Mouse (Mus musculus) ES-E14 (cell line): Measurements from ENCODE around the gene Lactb. TPM values are rescaled to one million over a fixed set of nuclear protein-coding genes. Genes with fewer than 3 reads are reported as not detected.

Experiments
- DNase-seq: peaks from one replicate; pipeline ENCODE4 v3.0.0-alpha.2; 2013; ENCODE audit warnings: low read depth, low spot score
- H3K27ac ChIP-seq: 2 replicates; pipeline ENCODE4 v1.5.1; 2012; ENCODE audit warnings: low read depth, mild to moderate bottlenecking, low read length, moderate library complexity, mixed read lengths; ENCODE audit not compliant: poor library complexity, insufficient read depth, severe bottlenecking
- H3K36me3 ChIP-seq: 2 replicates; pipeline ENCODE4 v1.6.1; 2012; ENCODE audit warnings: mild to moderate bottlenecking, low read length, moderate library complexity, mixed read lengths; ENCODE audit not compliant: control insufficient read depth, poor library complexity, insufficient read depth, severe bottlenecking
- H3K4me1 ChIP-seq, 2 experiments: fragments of 150-350 bp in 1 of 2; sonication (generic) in 1 of 2; 2 replicates each; pipeline ENCODE4 v1.6.1; 2012; ENCODE audit warnings: low read length in 2 of 2, mild to moderate bottlenecking in 1 of 2, mixed read lengths in 1 of 2; ENCODE audit not compliant: control insufficient read depth in 2 of 2, insufficient read depth in 2 of 2, poor library complexity in 1 of 2
- H3K4me3 ChIP-seq, 2 experiments: fragments of 150-350 bp in 1 of 2; sonication (generic) in 1 of 2; 2 replicates each; pipeline ENCODE4 v1.5.1; 2012; ENCODE audit warnings: low read length in 2 of 2, low read depth in 1 of 2, mild to moderate bottlenecking in 1 of 2, mixed read lengths in 1 of 2; ENCODE audit not compliant: insufficient read depth in 1 of 2, poor library complexity in 1 of 2, severe bottlenecking in 1 of 2
- H3K9ac ChIP-seq: 2 replicates; pipeline ENCODE4 v1.6.1; 2012; ENCODE audit warnings: low read depth, mild to moderate bottlenecking, low read length, mixed read lengths; ENCODE audit not compliant: poor library complexity, insufficient read depth, severe bottlenecking
- H3K9me3 ChIP-seq: fragments of 150-350 bp; sonication (generic); 2 replicates; pipeline ENCODE4 v1.6.1; 2012; ENCODE audit warnings: low read depth, mild to moderate bottlenecking, low read length; ENCODE audit not compliant: control insufficient read depth, insufficient read depth
- CHD2 ChIP-seq: IDR thresholded peaks from 2 replicates; pipeline ENCODE4 v1.6.1; 2014; ENCODE audit warnings: mild to moderate bottlenecking, low read depth, low read length, inconsistent platforms
- HCFC1 ChIP-seq: IDR thresholded peaks from 2 replicates; pipeline ENCODE4 v1.6.1; 2012; ENCODE audit warnings: low read length, inconsistent platforms, borderline replicate concordance; ENCODE audit not compliant: insufficient read depth
- MAFK ChIP-seq: IDR thresholded peaks from 2 replicates; pipeline ENCODE4 v1.6.1; 2014; ENCODE audit warnings: mild to moderate bottlenecking, low read depth, low read length, inconsistent platforms; ENCODE audit not compliant: insufficient read depth
- ZC3H11A ChIP-seq: IDR thresholded peaks from 2 replicates; pipeline ENCODE4 v1.6.1; 2012; ENCODE audit warnings: low read depth, mild to moderate bottlenecking, inconsistent platforms, low read length, borderline replicate concordance
- ZNF384 ChIP-seq: IDR thresholded peaks from 2 replicates; pipeline ENCODE4 v1.6.1; 2012; ENCODE audit warnings: low read depth, low read length, inconsistent platforms
- in situ Hi-C, 2 experiments: fragments of 600-800 bp; cut with MboI; formaldehyde crosslinking; loops; one replicate each; pipeline ENCODE4 v1.15.1; 2025; ENCODE audit warnings: low sequenced_read_pairs in 2 of 2, inconsistent platforms in 1 of 2; ENCODE audit not compliant: unreplicated experiment in 2 of 2
- total RNA-seq: library from RNA; depleted of rRNA; stranded (reverse); fragments of 300-350 nt; gene quantifications from 2 replicates; pipeline ENCODE4 v1.2.3, GENCODE M21; 2012

Gene Lactb
- total RNA-seq, 1 experiment = 10.0 TPM

- TF ChIP-seq ZC3H11A (no peak), HCFC1 (no peak), ZNF384 (no peak), MAFK (no peak)
- H3K27ac ChIP-seq = no peak overlapping the region
- H3K9ac ChIP-seq = no peak overlapping the region
- no peak overlapping the region for H3K4me3 ChIP-seq
- H3K36me3 ChIP-seq = no peaks in the 10 kb centered on the region
- H3K9me3 ChIP-seq = no peaks in the 10 kb centered on the region
- DNase-seq = no peak
- H3K4me1 ChIP-seq = no peaks in the 10 kb centered on the region
- in situ Hi-C loops = no loop called here
Observed at GRCm38 (mm10) chr9:66933869-66934808, 41.1 kb downstream of the Lactb start.

DNA sequence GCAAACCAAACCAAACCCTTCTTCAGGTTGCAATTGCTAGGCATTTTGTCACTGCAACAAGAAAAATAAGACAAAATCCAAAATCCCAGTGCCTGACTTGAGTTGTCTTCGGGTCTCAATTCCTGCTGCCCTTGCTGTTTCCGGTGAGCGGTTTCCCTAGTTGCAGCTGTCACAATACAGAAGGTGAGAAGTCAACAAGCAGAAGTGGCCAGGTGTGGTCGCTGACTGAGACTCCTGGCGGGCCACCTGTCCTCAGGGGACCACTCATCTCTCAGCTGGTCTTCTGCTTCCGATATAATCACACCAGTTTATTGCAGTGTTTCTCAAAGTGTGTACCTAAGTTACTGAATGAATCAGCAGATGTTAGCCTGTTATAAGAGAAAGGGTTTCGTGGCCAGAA is 44.9 kb downstream of the Lactb start:
- no peak for DNase-seq
- Histone ChIP-seq H3K9me3 (no peaks in the 10 kb centered on the region), H3K36me3 (no peaks in the 10 kb centered on the region), H3K27ac (no peak overlapping the region), H3K4me3 (no peak overlapping the region), H3K4me1 (no peaks in the 10 kb centered on the region), H3K9ac (no peak overlapping the region)
- no peak for TF ChIP-seq MAFK
- no peak for TF ChIP-seq ZC3H11A
- no peak for TF ChIP-seq CHD2
- TF ChIP-seq ZNF384 = no peak
- no peak for TF ChIP-seq HCFC1
- in situ Hi-C loops = no loop called here

- Histone ChIP-seq H3K9ac (no peak overlapping the region), H3K36me3 (no peaks in the 10 kb centered on the region), H3K4me3 (no peak overlapping the region), H3K4me1 (no peaks in the 10 kb centered on the region), H3K27ac (no peak overlapping the region), H3K9me3 (no peaks in the 10 kb centered on the region)
- in situ Hi-C loops = no loop called here
- no peak for DNase-seq
- TF ChIP-seq ZC3H11A (no peak), CHD2 (no peak), MAFK (no peak), ZNF384 (no peak), HCFC1 (no peak)
Observed at GRCm38 (mm10) chr9:66927696-66928402, 47.4 kb downstream of the Lactb start.

- no peak overlapping the region for H3K27ac ChIP-seq
- TF ChIP-seq CHD2 (no peak), ZC3H11A (no peak), MAFK (no peak), ZNF384 (no peak), HCFC1 (no peak)
- no peak overlapping the region for H3K4me3 ChIP-seq
- no peak for DNase-seq
- no peaks in the 10 kb centered on the region for H3K4me1 ChIP-seq
- H3K9ac ChIP-seq = no peak overlapping the region
- H3K36me3 ChIP-seq = no peaks in the 10 kb centered on the region
- in situ Hi-C loops = no loop called here
- H3K9me3 ChIP-seq = no peaks in the 10 kb centered on the region
Observed at GRCm38 (mm10) chr9:66925853-66926252, 49.4 kb downstream of the Lactb start.
